Mouse (Mus musculus) ES-E14 (cell line): Measurements from ENCODE around the gene Ugt1a10. TPM values are rescaled to one million over a fixed set of nuclear protein-coding genes. Genes with fewer than 3 reads are reported as not detected.

Experiments used
- DNase-seq: peaks from one replicate; pipeline ENCODE4 v3.0.0-alpha.2; 2013; ENCODE audit warnings: low read depth, low spot score
- H3K27ac ChIP-seq: 2 replicates; pipeline ENCODE4 v1.5.1; 2012; ENCODE audit warnings: low read depth, mild to moderate bottlenecking, low read length, moderate library complexity, mixed read lengths; ENCODE audit not compliant: poor library complexity, insufficient read depth, severe bottlenecking
- H3K36me3 ChIP-seq: 2 replicates; pipeline ENCODE4 v1.6.1; 2012; ENCODE audit warnings: mild to moderate bottlenecking, low read length, moderate library complexity, mixed read lengths; ENCODE audit not compliant: control insufficient read depth, poor library complexity, insufficient read depth, severe bottlenecking
- H3K4me1 ChIP-seq, 2 experiments: fragments of 150-350 bp in 1 of 2; sonication (generic) in 1 of 2; 2 replicates each; pipeline ENCODE4 v1.6.1; 2012; ENCODE audit warnings: low read length in 2 of 2, mild to moderate bottlenecking in 1 of 2, mixed read lengths in 1 of 2; ENCODE audit not compliant: control insufficient read depth in 2 of 2, insufficient read depth in 2 of 2, poor library complexity in 1 of 2
- H3K4me3 ChIP-seq, 2 experiments: fragments of 150-350 bp in 1 of 2; sonication (generic) in 1 of 2; 2 replicates each; pipeline ENCODE4 v1.5.1; 2012; ENCODE audit warnings: low read length in 2 of 2, low read depth in 1 of 2, mild to moderate bottlenecking in 1 of 2, mixed read lengths in 1 of 2; ENCODE audit not compliant: insufficient read depth in 1 of 2, poor library complexity in 1 of 2, severe bottlenecking in 1 of 2
- H3K9ac ChIP-seq: 2 replicates; pipeline ENCODE4 v1.6.1; 2012; ENCODE audit warnings: low read depth, mild to moderate bottlenecking, low read length, mixed read lengths; ENCODE audit not compliant: poor library complexity, insufficient read depth, severe bottlenecking
- H3K9me3 ChIP-seq: fragments of 150-350 bp; sonication (generic); 2 replicates; pipeline ENCODE4 v1.6.1; 2012; ENCODE audit warnings: low read depth, mild to moderate bottlenecking, low read length; ENCODE audit not compliant: control insufficient read depth, insufficient read depth
- CHD2 ChIP-seq: IDR thresholded peaks from 2 replicates; pipeline ENCODE4 v1.6.1; 2014; ENCODE audit warnings: mild to moderate bottlenecking, low read depth, low read length, inconsistent platforms
- HCFC1 ChIP-seq: IDR thresholded peaks from 2 replicates; pipeline ENCODE4 v1.6.1; 2012; ENCODE audit warnings: low read length, inconsistent platforms, borderline replicate concordance; ENCODE audit not compliant: insufficient read depth
- MAFK ChIP-seq: IDR thresholded peaks from 2 replicates; pipeline ENCODE4 v1.6.1; 2014; ENCODE audit warnings: mild to moderate bottlenecking, low read depth, low read length, inconsistent platforms; ENCODE audit not compliant: insufficient read depth
- ZC3H11A ChIP-seq: IDR thresholded peaks from 2 replicates; pipeline ENCODE4 v1.6.1; 2012; ENCODE audit warnings: low read depth, mild to moderate bottlenecking, inconsistent platforms, low read length, borderline replicate concordance
- ZNF384 ChIP-seq: IDR thresholded peaks from 2 replicates; pipeline ENCODE4 v1.6.1; 2012; ENCODE audit warnings: low read depth, low read length, inconsistent platforms
- in situ Hi-C, 2 experiments: fragments of 600-800 bp; cut with MboI; formaldehyde crosslinking; loops; one replicate each; pipeline ENCODE4 v1.15.1; 2025; ENCODE audit warnings: low sequenced_read_pairs in 2 of 2, inconsistent platforms in 1 of 2; ENCODE audit not compliant: unreplicated experiment in 2 of 2
- total RNA-seq: library from RNA; depleted of rRNA; stranded (reverse); fragments of 300-350 nt; gene quantifications from 2 replicates; pipeline ENCODE4 v1.2.3, GENCODE M21; 2012

The Ugt1a10 gene
- total RNA-seq, 1 experiment, result not detected

GRCm38 (mm10) chr1:88262255-88262654 lies 207.1 kb downstream of the Ugt1a10 start:
- H3K9ac ChIP-seq, result no peak overlapping the region
- no peak overlapping the region for H3K27ac ChIP-seq
- peaks cover 50% of the 10 kb centered on the region for H3K36me3 ChIP-seq
- H3K4me3 ChIP-seq, result no peak overlapping the region
- TF ChIP-seq ZC3H11A (no peak), ZNF384 (no peak), MAFK (no peak), HCFC1 (no peak), CHD2 (no peak; the same call in 1 of the 2 replicates)
- DNase-seq, result no peak
- H3K4me1 ChIP-seq, result peaks cover 3 to 4% of the 10 kb centered on the region in 2 experiments; a peak in 2 of 4 replicates
- in situ Hi-C loops, result no loop called here
- peaks cover 3% of the 10 kb centered on the region; the same call in 1 of the 2 replicates for H3K9me3 ChIP-seq

- in situ Hi-C loops, result no loop called here
- Histone ChIP-seq H3K9ac (no peak overlapping the region), H3K27ac (no peak overlapping the region), H3K9me3 (peaks cover 3% of the 10 kb centered on the region; the same call in 1 of the 2 replicates), H3K36me3 (peaks cover 56% of the 10 kb centered on the region), H3K4me1 (peaks cover 3 to 4% of the 10 kb centered on the region in 2 experiments; a peak in 2 of 4 replicates), H3K4me3 (no peak overlapping the region)
- TF ChIP-seq ZNF384 (no peak), CHD2 (no peak), MAFK (no peak), ZC3H11A (no peak), HCFC1 (no peak)
- no peak for DNase-seq
These were observed 207.8 kb downstream of the Ugt1a10 start for GRCm38 (mm10) chr1:88262961-88263360.

- Histone ChIP-seq H3K9ac (no peak overlapping the region), H3K4me3 (no peak overlapping the region), H3K4me1 (peaks cover 3 to 4% of the 10 kb centered on the region in 2 experiments; a peak in 2 of 4 replicates), H3K36me3 (peaks cover 64% of the 10 kb centered on the region), H3K27ac (no peak overlapping the region), H3K9me3 (peaks cover 3% of the 10 kb centered on the region; the same call in 1 of the 2 replicates)
- DNase-seq, result no peak
- TF ChIP-seq ZNF384 (no peak), CHD2 (no peak), ZC3H11A (no peak), HCFC1 (no peak), MAFK (no peak)
- in situ Hi-C loops, result no loop called here
These were observed 208.6 kb downstream of the Ugt1a10 start for GRCm38 (mm10) chr1:88263778-88264177.

DNA sequence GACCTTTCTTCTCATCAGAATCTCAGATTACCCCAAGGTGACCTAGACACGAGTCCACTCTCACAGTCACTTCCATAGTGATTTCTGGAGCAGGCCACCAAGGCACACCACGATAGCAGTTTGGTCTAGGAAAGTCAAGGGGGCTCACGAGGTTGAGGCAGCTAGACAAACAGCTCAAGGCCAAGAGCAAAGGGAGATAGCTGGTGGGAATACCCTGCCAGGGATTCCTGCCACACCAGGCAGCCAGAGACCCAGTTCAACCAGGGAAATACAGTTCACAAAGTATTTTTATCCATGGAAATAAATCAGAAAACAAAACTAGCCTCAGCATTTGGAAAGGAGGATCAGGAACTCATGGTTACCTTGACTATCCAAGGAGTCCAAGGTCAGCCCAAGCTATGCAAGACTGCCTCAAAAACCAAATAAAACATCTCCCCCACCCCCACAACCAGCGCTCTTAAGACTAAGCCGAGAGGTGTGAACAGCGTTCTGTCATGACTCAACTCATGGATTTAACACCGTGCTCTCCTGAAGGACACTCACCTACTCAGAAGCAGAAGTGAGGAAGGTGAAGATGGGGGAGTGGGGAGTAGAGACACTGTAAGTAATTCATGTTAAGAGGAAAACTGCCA lies 209.2 kb downstream of the Ugt1a10 start:
- no peak overlapping the region for H3K9ac ChIP-seq
- peaks cover 70% of the 10 kb centered on the region for H3K36me3 ChIP-seq
- H3K4me3 ChIP-seq, result no peak overlapping the region
- H3K27ac ChIP-seq, result no peak overlapping the region
- TF ChIP-seq HCFC1, result no peak
- TF ChIP-seq ZC3H11A, result no peak
- no peak for TF ChIP-seq MAFK
- no peak for TF ChIP-seq ZNF384
- TF ChIP-seq CHD2, result no peak
- H3K9me3 ChIP-seq, result peaks cover 3% of the 10 kb centered on the region; the same call in 1 of the 2 replicates
- H3K4me1 ChIP-seq, result peaks cover 3 to 4% of the 10 kb centered on the region in 2 experiments; a peak in 2 of 4 replicates
- in situ Hi-C loops, result no loop called here
- DNase-seq, result no peak

DNA sequence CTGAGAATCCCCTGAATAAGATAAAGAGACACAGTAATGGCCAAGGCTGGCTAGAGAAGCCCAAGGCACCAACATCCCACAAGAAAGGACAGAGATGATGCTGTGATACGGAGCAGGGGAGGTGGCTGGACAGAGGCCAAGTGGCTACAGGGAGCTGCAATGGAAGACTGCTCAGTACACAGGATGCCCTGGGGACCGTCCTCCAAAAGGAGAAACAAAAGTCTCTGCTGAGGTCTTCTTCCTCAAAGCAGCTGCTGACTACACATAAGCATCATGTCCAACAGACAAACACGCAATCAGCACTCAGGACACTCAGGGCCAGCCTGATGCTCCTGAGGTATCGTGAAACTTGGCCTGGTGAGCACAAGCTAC lies 209.7 kb downstream of the Ugt1a10 start:
- in situ Hi-C loops, result no loop called here
- H3K9ac ChIP-seq, result no peak overlapping the region
- peaks cover 75% of the 10 kb centered on the region for H3K36me3 ChIP-seq
- H3K9me3 ChIP-seq, result peaks cover 3% of the 10 kb centered on the region; the same call in 1 of the 2 replicates
- DNase-seq, result no peak
- H3K27ac ChIP-seq, result no peak overlapping the region
- H3K4me3 ChIP-seq, result no peak overlapping the region
- TF ChIP-seq HCFC1, result no peak
- H3K4me1 ChIP-seq, result peaks cover 3 to 4% of the 10 kb centered on the region in 2 experiments; a peak in 2 of 4 replicates
